Mouse (Mus musculus): Measurements from ENCODE around the gene Rbfox1. TPM values are rescaled to one million over a fixed set of nuclear protein-coding genes. Genes with fewer than 3 reads are reported as not detected.

Gene Rbfox1
- polyA plus RNA-seq, 1 experiment: not detected

GRCm38 (mm10) chr16:6986494-6986893 is 1101.3 kb downstream of the Rbfox1 start:
- Histone ChIP-seq H3K27ac (ENCODE audit: insufficient read depth, low read depth, low read length) (no peak overlapping the region), H3K4me1 (ENCODE audit: control insufficient read depth, insufficient read depth, low read length) (no peaks in the 10 kb centered on the region), H3K4me3 (ENCODE audit: insufficient read depth, low read length) (no peak overlapping the region)
- no peak for TF ChIP-seq POLR2A (IDR thresholded peaks at IDR 0.05; ENCODE audit: borderline replicate concordance, low read depth, low read length)
- TF ChIP-seq CTCF (IDR thresholded peaks at IDR 0.05; ENCODE audit: low read depth, low read length): no peak

GRCm38 (mm10) chr16:6992251-6992650 is 1107.1 kb downstream of the Rbfox1 start:
- no peak overlapping the region for H3K27ac ChIP-seq (ENCODE audit: insufficient read depth, low read depth, low read length)
- TF ChIP-seq CTCF (IDR thresholded peaks at IDR 0.05; ENCODE audit: low read depth, low read length) (no peak), POLR2A (IDR thresholded peaks at IDR 0.05; ENCODE audit: borderline replicate concordance, low read depth, low read length) (no peak)
- H3K4me1 ChIP-seq (ENCODE audit: control insufficient read depth, insufficient read depth, low read length): no peaks in the 10 kb centered on the region
- no peak overlapping the region for H3K4me3 ChIP-seq (ENCODE audit: insufficient read depth, low read length)

- Histone ChIP-seq H3K27ac (ENCODE audit: insufficient read depth, low read depth, low read length) (no peak overlapping the region), H3K4me3 (ENCODE audit: insufficient read depth, low read length) (no peak overlapping the region), H3K4me1 (ENCODE audit: control insufficient read depth, insufficient read depth, low read length) (no peaks in the 10 kb centered on the region)
- no peak for TF ChIP-seq POLR2A (IDR thresholded peaks at IDR 0.05; ENCODE audit: borderline replicate concordance, low read depth, low read length)
- TF ChIP-seq CTCF (IDR thresholded peaks at IDR 0.05; ENCODE audit: low read depth, low read length): no peak
Measured at GRCm38 (mm10) chr16:6993180-6993579, 1108.0 kb downstream of the Rbfox1 start.

GRCm38 (mm10) chr16:6997109-6997508 is 1112.0 kb downstream of the Rbfox1 start:
- Histone ChIP-seq H3K4me3 (ENCODE audit: insufficient read depth, low read length) (no peak overlapping the region), H3K4me1 (ENCODE audit: control insufficient read depth, insufficient read depth, low read length) (no peaks in the 10 kb centered on the region), H3K27ac (ENCODE audit: insufficient read depth, low read depth, low read length) (no peak overlapping the region)
- no peak for TF ChIP-seq CTCF (IDR thresholded peaks at IDR 0.05; ENCODE audit: low read depth, low read length)
- TF ChIP-seq POLR2A (IDR thresholded peaks at IDR 0.05; ENCODE audit: borderline replicate concordance, low read depth, low read length): no peak

- no peaks in the 10 kb centered on the region for H3K4me1 ChIP-seq (ENCODE audit: control insufficient read depth, insufficient read depth, low read length)
- no peak overlapping the region for H3K4me3 ChIP-seq (ENCODE audit: insufficient read depth, low read length)
- TF ChIP-seq POLR2A (IDR thresholded peaks at IDR 0.05; ENCODE audit: borderline replicate concordance, low read depth, low read length) (no peak), CTCF (IDR thresholded peaks at IDR 0.05; ENCODE audit: low read depth, low read length) (no peak)
Measured at GRCm38 (mm10) chr16:6997834-6998233, 1112.7 kb downstream of the Rbfox1 start.

GRCm38 (mm10) chr16:7004565-7004964 is 1119.4 kb downstream of the Rbfox1 start:
- Histone ChIP-seq H3K4me1 (ENCODE audit: control insufficient read depth, insufficient read depth, low read length) (no peaks in the 10 kb centered on the region), H3K27ac (ENCODE audit: insufficient read depth, low read depth, low read length) (no peak overlapping the region), H3K4me3 (ENCODE audit: insufficient read depth, low read length) (no peak overlapping the region)
- TF ChIP-seq POLR2A (IDR thresholded peaks at IDR 0.05; ENCODE audit: borderline replicate concordance, low read depth, low read length) (no peak), CTCF (IDR thresholded peaks at IDR 0.05; ENCODE audit: low read depth, low read length) (no peak)

More at GRCm38 (mm10) chr16:6997834-6998233, 1112.7 kb downstream of the Rbfox1 start:
- no peak overlapping the region for H3K27ac ChIP-seq (ENCODE audit: insufficient read depth, low read depth, low read length)

GRCm38 (mm10) chr16:7005478-7005877 is 1120.3 kb downstream of the Rbfox1 start:
- Histone ChIP-seq H3K27ac (ENCODE audit: insufficient read depth, low read depth, low read length) (no peak overlapping the region), H3K4me1 (ENCODE audit: control insufficient read depth, insufficient read depth, low read length) (no peaks in the 10 kb centered on the region), H3K4me3 (ENCODE audit: insufficient read depth, low read length) (no peak overlapping the region)
- TF ChIP-seq CTCF (IDR thresholded peaks at IDR 0.05; ENCODE audit: low read depth, low read length): peak; percentile 37; the same call in 1 of the 2 replicates
- TF ChIP-seq POLR2A (IDR thresholded peaks at IDR 0.05; ENCODE audit: borderline replicate concordance, low read depth, low read length): no peak

- no peak for TF ChIP-seq POLR2A (IDR thresholded peaks at IDR 0.05; ENCODE audit: borderline replicate concordance, low read depth, low read length)
- TF ChIP-seq CTCF (IDR thresholded peaks at IDR 0.05; ENCODE audit: low read depth, low read length): no peak
- Histone ChIP-seq H3K4me1 (ENCODE audit: control insufficient read depth, insufficient read depth, low read length) (peaks cover 2% of the 10 kb centered on the region; the same call in 1 of the 2 replicates), H3K4me3 (ENCODE audit: insufficient read depth, low read length) (no peak overlapping the region), H3K27ac (ENCODE audit: insufficient read depth, low read depth, low read length) (no peak overlapping the region)
Measured at GRCm38 (mm10) chr16:7017310-7017709, 1132.2 kb downstream of the Rbfox1 start.

GRCm38 (mm10) chr16:7034231-7034630 is 1149.1 kb downstream of the Rbfox1 start:
- Histone ChIP-seq H3K4me1 (ENCODE audit: control insufficient read depth, insufficient read depth, low read length) (peaks cover 20% of the 10 kb centered on the region), H3K4me3 (ENCODE audit: insufficient read depth, low read length) (no peak overlapping the region), H3K27ac (ENCODE audit: insufficient read depth, low read depth, low read length) (no peak overlapping the region)
- TF ChIP-seq CTCF (IDR thresholded peaks at IDR 0.05; ENCODE audit: low read depth, low read length) (no peak), POLR2A (IDR thresholded peaks at IDR 0.05; ENCODE audit: borderline replicate concordance, low read depth, low read length) (no peak)

GRCm38 (mm10) chr16:7036566-7036965 is 1151.4 kb downstream of the Rbfox1 start:
- H3K4me1 ChIP-seq (ENCODE audit: control insufficient read depth, insufficient read depth, low read length): peaks cover 21% of the 10 kb centered on the region
- no peak overlapping the region for H3K4me3 ChIP-seq (ENCODE audit: insufficient read depth, low read length)
- TF ChIP-seq POLR2A (IDR thresholded peaks at IDR 0.05; ENCODE audit: borderline replicate concordance, low read depth, low read length) (no peak), CTCF (IDR thresholded peaks at IDR 0.05; ENCODE audit: low read depth, low read length) (no peak)
- no peak overlapping the region for H3K27ac ChIP-seq (ENCODE audit: insufficient read depth, low read depth, low read length)

GRCm38 (mm10) chr16:7036988-7037387 is 1151.8 kb downstream of the Rbfox1 start:
- Histone ChIP-seq H3K4me1 (ENCODE audit: control insufficient read depth, insufficient read depth, low read length) (peaks cover 21% of the 10 kb centered on the region), H3K4me3 (ENCODE audit: insufficient read depth, low read length) (no peak overlapping the region), H3K27ac (ENCODE audit: insufficient read depth, low read depth, low read length) (no peak overlapping the region)
- TF ChIP-seq CTCF (IDR thresholded peaks at IDR 0.05; ENCODE audit: low read depth, low read length): no peak
- no peak for TF ChIP-seq POLR2A (IDR thresholded peaks at IDR 0.05; ENCODE audit: borderline replicate concordance, low read depth, low read length)

Data from bone marrow macrophage, adult 2 months (primary cell).